Mouse (Mus musculus): ENCODE measurements around the gene Arpc4.

GRCm38 (mm10) chr6:113379246-113379645 is 1.3 kb downstream of the Arpc4 start:
- no peak for TF ChIP-seq CTCF (IDR thresholded peaks at IDR 0.05; ENCODE audit: low read depth)
- no peak for TF ChIP-seq EP300 (IDR thresholded peaks at IDR 0.05; ENCODE audit: low read depth)

Data from heart, postnatal 0 days (tissue).